Mouse (Mus musculus) cerebellum, adult 9-10 months (tissue): ENCODE results near the gene Tnfsfm13.
A peak's percentile ranks its signal among the peaks of the same experiment; 100 is the strongest.
"Not testable (repeated sequence)": the region's sequence is repeated elsewhere in the genome, so short reads cannot be mapped to it uniquely, and the experiment has no call there.

Source experiments
- DNase-seq: peaks from one replicate; pipeline ENCODE4 v3.0.0; 2022

Tnfsfm13 gene

DNA sequence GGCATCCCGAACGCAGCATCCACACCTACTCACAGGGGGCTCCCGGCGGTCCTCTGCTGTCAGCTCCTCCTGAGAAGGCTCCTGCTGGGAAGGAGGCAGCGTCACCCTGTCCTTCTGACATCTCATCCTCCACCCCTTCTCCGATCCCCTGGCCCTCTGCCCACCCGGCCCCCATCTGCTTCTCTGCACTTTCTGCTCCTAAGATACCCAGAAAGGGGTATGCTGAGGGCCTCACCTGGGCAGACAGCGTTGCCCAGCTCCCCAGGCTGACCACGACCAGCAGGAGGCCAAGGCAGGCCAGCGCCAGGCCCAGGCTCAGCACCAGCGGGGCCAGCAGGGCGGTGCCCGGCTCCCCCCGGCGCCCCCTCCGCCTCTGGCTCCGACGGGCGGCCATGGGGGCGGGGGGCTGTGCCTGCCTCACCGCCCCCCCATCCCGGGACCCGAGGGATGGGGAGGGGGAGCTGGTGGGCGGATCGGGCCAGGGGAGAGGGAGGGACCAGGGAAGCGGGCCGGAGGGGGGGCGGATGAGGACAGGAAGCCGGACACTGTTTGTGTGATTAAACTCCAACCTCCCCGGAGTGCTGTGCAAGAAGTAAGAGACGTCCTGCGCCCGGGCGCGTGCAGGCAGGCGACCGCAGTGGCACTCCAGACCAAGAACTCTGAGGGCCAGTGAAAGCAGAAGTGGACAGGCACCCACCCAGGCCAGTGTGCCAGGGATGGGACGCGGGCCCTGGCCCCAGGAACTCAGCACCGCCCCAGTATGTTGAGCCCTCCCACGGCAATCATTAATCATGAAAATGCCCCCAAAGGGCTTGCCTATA lies at the start of gene Tnfsfm13, which contains the start of gene Tnfsf12:
TSS of gene Tnfsfm13 (minus strand) at position 738 of the 821 bp plus-strand sequence.
TSS of gene Tnfsf12 (minus strand) at position 489 of the 821 bp plus-strand sequence.
- peak; percentile 74 for DNase-seq

DNA sequence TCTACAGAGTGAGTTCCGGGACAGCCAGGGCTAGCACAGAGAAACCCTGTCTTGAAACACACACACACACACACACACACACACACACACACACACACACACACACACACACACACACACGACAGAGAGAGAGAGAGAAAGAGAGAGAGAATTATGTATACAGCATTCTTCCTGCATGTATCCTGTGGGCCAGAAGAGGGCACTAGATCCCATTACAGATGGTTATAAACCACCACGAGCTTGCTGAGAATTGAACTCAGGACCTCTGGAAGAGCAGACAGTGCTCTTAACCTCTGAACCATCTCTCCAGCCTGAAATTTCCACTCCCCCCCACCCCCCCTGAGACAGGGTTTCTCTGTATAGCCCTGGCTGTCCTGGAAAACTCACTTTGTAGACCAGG lies 35.5 kb upstream of the Tnfsfm13 start:
- DNase-seq: not testable (repeated sequence)

- DNase-seq: peak; percentile 69
These were observed 33.2 kb upstream of the Tnfsfm13 start for GRCm38 (mm10) chr11:69729063-69729462.

- DNase-seq: no peak
These were observed 30.1 kb upstream of the Tnfsfm13 start for GRCm38 (mm10) chr11:69725951-69726350.

DNA sequence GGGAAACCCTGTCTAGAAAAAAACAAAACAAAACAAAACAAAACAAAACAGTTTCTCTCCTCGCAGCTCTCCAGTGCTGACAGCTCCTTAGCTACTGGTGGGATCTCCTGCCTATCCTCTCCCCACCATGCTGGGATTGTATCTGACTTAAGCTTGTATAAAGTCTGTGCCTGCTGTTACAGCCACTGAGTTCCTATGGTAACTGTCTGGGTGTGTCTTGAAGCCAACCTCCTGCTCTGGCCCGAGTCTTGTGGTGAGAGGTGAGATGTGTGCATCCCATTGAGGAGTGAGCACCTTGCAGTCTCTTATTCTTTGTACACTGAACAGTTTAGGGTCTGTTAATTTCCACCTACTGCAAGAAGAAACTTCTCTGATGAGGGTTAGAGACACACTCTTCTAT lies 27.2 kb upstream of the Tnfsfm13 start:
- no peak for DNase-seq

DNA sequence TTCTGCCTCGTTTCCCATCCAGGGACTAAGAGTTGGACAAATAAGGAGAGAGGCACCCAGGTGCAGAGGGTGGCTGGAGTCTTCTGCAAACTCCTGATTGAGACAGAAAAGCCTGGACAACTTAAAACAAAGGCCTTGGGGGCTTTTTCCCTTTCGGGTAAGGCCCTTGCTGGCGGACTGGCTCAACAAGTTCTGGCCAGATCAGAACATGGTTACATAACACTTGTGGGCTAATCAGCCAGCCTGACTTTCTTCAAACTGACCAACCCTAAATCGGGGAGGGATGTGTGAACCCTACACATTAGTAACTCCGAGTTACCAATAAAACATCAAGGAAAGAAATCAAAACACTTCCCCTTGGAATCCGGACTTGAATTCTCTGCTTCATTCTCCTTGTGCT lies 25.0 kb upstream of the Tnfsfm13 start:
- DNase-seq: no peak

- no peak for DNase-seq
These were observed 23.5 kb upstream of the Tnfsfm13 start for GRCm38 (mm10) chr11:69719423-69719822.

DNA sequence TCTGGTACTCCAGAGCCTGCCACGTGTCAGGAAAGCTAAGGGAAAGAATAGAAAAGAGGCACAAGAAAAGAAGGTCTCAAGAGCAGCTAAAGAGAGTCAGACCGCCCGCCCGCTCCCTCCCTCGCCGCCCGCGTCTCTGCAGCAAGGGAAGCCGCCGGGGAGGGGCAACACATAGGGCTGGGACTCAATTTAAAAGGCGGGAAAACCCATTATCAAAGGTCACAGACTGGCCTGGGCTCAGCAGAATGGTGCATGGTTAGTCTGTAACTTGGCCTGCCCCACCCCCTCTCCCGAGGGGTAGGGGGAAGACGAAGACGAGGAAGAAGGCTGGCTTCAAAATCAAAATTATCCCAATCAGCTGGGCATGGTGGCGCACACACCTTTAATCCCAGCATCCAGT lies 22.8 kb upstream of the Tnfsfm13 start:
- DNase-seq: no peak

- no peak for DNase-seq
These were observed 21.1 kb upstream of the Tnfsfm13 start for GRCm38 (mm10) chr11:69716953-69717352.

- DNase-seq: no peak
These were observed 20.0 kb upstream of the Tnfsfm13 start for GRCm38 (mm10) chr11:69715929-69716328.

- no peak for DNase-seq
These were observed 19.6 kb upstream of the Tnfsfm13 start for GRCm38 (mm10) chr11:69715482-69715881.

- no peak for DNase-seq
These were observed 18.9 kb upstream of the Tnfsfm13 start for GRCm38 (mm10) chr11:69714636-69715329.

DNA sequence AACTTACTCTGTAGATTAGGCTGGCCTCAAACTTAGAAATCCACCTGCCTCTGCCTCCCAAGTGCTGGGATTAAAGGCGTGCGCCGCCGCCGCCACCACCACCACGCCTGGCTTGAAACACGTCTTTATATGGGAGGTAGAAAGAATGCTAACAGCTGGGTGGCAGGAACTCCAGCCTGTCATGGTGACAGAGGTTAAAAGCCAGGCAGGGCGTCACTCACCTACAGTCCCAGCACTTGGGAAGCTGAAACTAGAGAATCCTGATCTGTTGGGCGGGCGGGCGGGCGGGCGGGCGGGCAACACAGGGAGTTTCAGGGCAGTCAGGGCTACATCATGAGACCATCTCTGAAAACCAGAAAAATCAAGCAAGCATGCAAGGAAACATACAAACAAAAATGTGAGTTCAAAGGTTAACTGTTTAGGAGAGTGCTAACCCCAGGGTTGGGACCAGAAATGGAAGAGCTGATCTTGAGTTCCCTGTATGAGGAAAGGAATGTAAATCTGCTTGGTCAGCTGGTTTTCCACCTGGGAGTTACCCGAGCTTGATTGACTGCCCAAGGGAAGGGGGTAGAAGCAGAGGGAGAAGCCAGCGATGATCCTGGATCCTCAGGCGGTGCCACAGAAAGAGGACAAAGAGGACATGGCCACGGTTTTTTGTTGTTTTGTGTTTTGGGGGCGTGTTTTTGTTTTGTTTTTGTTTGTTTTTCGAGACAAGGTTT lies 17.2 kb upstream of the Tnfsfm13 start:
- no peak for DNase-seq

- no peak for DNase-seq
These were observed 15.2 kb upstream of the Tnfsfm13 start for GRCm38 (mm10) chr11:69711082-69711481.

DNA sequence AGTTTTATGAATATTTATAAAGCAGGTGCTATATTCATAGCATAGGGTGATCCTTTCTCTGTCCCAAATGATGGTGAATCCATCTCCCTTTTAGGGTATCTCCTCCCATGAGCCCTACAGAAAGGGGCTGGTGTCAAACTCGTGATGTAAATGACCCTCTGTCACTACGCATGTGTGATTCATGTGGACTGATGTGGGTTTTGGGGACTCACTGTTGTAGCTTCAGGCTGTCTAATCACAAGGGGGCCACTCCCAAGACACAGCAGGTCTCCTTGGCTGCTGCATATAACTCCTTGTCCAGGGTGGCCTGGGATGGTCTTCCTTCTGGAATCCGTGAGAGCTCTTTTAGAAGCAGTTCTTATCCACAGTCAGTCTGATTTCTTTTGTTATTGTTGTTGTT lies 14.6 kb upstream of the Tnfsfm13 start:
- no peak for DNase-seq

- DNase-seq: no peak
These were observed 13.9 kb upstream of the Tnfsfm13 start for GRCm38 (mm10) chr11:69709554-69710446.

DNA sequence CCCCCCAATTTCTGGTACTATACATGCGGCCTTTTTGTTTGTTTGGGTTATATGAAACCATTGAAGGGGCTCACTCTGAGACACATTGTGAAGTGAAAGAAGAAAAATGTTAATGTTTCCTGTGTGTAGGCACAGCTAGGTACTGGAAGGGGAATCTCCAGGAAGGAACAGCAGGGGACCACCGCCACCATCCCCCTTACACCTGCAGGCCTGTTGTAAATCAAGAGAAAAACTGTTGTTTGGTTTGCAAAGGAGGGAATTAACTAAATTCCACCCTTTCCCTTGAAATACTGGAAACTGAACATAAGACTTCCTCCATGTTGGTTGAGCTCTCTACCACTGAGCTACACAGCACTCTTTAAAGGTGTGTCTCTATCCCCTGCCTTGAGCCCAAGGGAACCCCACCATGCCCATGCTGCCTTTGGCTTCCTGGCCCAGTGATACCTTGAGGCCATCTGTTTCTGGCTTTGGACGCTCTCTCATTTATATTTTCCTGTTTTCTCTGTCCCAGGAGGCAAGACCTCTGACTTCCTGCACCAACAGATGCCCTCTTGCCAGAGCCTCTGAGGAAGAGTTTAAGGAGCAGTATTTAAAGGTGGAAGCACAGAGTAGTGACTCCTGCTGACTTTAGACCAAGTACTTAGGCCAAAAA lies 12.8 kb upstream of the Tnfsfm13 start:
- DNase-seq: no peak

GRCm38 (mm10) chr11:69707873-69708381 lies 12.0 kb upstream of the Tnfsfm13 start:
- no peak for DNase-seq

DNA sequence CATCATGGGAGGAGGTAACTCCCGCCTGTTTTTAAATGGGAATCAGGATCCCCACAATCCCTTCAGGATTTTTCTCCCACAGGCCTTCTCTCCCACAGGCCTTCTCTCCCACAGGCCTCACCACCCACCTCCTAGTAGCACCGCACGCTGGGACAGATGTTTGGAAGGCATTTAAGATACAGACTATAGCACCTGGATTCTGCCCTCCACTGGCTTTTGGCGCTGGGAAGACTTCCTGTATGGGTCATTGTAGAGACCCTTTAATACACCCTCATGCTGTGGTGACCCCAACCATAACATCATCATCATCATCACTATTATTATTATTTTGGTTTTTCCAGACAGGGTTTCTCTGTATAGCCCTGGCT lies 11.6 kb upstream of the Tnfsfm13 start:
- DNase-seq: no peak

GRCm38 (mm10) chr11:69706775-69707479 lies 11.0 kb upstream of the Tnfsfm13 start:
- DNase-seq: peak; percentile 99

DNA sequence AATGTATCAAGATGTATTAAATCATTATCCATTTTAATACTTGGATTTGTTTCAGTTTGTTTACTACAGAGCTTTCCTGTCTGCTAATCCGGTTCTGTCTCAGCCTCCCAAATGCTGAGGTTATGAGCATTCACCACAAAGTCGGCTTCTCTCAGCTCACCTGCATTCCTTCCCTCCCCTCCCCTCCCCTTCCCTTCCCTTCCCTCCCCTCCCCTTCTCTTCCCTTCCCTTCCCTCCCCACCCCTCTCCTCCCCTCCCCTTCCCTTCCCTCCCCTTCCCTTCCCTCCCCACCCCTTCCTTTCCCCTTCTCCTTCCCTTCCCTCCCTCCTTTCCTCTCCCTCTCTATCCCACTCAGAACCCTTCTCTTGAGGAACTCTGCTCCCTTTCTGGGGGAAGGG lies 8.7 kb upstream of the Tnfsfm13 start:
- no peak for DNase-seq
